Mouse (Mus musculus): ENCODE results near the gene Tmem88b. TPM values are rescaled to one million over a fixed set of nuclear protein-coding genes. Genes with fewer than 3 reads are reported as not detected.

Gene Tmem88b
- 1 to 10 TPM; 3.5 to 4.5 TPM for total RNA-seq (2021)
- long read RNA-seq, result 0 reads

DNA sequence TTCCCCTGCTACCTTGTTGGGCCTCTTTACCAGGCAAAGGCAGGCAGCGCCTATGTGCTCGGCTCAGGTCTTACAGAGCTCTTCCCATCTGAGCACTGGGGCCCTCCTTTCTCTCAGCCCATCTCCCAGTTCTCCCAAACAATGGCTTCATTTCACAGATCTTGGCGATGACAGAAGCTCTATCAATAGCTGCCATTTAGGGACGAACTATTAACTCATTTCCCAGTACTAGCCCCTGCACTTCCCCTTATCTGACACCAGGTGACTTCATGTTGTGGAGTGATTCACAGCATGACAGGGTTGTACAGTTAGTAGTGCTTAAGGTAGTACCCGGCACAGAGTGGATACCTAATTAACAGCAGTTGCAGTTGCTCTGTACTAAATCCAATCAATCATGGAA is at the start of gene Tmem88b:
Gene Tmem88b, minus strand, starts transcription at position 56 of the 400 bp plus-strand sequence.
- no peak for DNase-seq (ENCODE audit: low spot score in 2 of 2)

DNA sequence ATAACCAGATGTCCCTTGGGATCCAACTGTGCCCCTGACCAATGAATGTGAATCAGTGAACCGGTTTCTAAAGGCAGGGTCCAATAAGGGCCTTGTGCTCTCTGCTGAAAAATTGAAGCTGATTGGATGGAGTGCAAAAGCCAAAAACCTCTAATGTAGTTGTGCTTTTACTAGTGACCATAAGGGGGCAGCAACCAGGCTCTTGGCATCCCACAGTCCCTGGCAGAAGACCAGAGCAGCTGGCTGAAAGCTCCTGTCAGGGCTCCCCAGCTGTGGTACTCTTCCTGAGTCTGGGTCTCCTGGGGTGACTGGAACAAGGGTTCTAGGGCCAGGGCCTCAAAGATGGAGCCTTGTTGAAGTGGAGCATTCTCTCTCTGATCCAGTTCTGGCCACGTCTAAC is 48.2 kb upstream of the Tmem88b start:
- DNase-seq (ENCODE audit: low spot score in 2 of 2), result peak; percentile 83 to 85

DNA sequence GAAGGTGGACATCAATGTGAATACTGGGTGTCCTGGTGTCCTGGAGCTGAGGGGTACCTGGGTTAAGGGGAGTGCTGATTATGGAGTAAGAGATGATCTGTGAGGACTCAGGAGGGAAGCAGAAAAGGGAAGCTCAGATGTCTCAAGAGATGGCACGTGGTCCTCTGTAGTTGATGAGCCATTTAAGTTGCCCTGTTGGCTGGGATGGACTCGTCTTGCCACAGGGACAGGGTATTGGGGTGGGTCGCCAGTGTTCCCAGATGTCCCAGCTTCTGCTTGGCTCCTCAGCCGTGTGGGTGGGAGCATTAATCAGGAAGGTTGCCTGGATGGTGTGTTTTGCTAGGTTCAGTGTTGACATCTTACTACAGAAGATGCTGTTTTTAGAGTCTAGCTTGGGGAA is 47.6 kb upstream of the Tmem88b start:
- no peak for DNase-seq (ENCODE audit: low spot score in 2 of 2)

DNA sequence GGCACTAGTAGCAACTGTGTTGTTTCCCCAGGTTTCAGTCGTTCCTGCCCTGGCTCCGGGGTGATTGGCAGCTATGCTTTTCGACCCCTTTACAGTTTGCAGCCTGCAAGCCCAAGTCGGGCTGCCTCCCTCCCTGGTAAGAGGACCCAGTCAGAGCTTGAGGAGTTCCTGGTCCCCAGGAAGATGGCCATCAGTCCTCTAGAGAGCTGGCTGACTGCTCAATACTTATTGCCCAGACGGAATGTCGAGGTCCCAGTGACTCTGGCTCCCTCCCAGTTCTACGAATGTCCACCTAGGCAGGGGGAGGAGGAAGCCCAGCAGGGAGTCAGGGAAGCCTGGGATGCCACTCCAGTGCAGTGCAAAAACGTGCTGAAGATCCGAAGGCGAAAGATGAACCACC is 46.6 kb upstream of the Tmem88b start:
- DNase-seq (ENCODE audit: low spot score in 2 of 2), result no peak

DNA sequence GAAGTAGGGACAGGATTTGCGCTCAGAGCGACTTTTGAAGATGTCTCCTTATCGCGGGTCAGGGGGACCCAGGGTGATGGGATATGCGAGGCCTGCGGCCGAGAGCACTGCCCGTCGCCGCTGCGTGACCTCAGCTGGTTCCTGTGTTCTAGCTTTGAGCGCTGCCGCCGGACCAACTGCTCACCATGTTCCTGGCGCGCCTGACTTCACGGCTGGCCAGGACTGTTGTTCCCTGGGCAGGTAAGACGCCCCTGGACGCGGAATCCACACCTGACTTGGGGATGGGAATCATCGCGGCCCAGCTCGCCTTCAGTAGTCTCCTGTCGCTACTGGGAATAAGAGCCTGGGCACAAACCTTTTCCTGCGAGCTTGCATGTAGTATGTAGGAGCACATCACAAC is 46.2 kb upstream of the Tmem88b start:
- DNase-seq (ENCODE audit: low spot score in 2 of 2), result no peak

DNA sequence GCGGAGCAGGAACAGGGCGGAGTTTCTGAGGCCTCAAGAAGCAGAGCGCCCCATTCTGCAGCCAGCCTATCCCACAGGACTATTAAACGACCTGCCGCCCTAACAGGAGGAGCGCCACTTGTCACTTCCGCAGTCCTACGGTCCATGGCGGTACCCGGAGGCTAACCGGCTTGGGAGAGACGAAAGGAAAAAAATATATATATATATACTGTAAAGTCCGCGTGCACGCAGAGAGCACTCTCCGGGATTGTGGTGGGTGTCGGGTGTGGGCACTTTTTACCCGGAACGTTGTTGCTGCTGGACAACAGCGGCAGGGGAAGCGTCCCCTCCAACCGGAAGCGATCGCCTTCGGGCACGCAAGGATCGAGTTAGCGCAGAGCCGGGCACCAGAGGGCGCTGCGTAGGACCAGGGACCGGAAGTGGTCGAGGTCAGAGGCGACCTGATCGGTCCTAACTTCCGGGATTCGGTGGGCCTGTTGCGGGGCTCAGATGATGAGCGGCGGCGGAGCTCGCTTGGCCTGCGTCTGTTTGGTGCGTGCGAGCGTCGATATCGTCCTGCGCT is 45.6 kb upstream of the Tmem88b start, which contains the start of gene Aurkaip1:
Gene Aurkaip1, plus strand, starts transcription at position 68 of the 562 bp plus-strand sequence.
- DNase-seq (ENCODE audit: low spot score in 2 of 2), result peak; percentile 97 to 98

DNA sequence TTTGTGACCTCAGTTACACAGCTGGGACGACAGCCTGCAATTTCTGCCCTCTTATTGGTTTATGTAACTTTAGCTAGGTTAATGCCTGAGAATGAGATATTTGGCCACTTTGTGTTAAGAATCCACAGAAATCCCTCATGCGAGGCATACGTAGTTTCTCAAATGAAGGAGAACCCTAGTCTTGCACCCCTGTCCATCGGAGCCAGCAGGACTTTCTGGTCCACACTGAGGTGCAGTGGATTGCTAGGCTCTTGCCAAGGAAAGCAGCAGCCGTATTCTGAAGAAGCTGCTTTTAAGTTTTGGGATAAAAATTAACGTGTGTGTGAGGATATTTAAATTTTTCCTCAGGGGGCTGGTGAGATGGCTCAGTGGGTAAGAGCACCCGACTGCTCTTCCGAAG is 44.9 kb upstream of the Tmem88b start:
- DNase-seq (ENCODE audit: low spot score in 2 of 2), result no peak

DNA sequence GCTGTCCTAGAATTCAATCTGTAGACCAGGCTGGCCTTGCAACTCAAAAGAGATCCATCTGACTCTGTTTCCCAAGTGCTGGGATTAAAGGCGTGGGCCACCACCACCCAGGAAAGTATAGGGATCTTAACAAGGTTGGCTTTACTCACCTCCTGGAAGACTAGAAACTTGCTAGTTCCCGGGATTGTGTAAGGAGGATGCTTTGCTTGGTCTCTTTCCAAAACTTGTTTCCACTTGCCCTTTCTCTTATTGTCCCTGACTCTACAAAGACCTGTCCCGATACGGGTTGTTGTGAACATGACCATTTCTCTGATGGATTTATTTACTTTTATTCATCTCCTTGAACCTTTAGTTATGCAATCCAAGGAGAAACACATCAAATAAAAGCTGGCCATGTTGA is 44.2 kb upstream of the Tmem88b start:
- DNase-seq (ENCODE audit: low spot score in 2 of 2), result no peak

DNA sequence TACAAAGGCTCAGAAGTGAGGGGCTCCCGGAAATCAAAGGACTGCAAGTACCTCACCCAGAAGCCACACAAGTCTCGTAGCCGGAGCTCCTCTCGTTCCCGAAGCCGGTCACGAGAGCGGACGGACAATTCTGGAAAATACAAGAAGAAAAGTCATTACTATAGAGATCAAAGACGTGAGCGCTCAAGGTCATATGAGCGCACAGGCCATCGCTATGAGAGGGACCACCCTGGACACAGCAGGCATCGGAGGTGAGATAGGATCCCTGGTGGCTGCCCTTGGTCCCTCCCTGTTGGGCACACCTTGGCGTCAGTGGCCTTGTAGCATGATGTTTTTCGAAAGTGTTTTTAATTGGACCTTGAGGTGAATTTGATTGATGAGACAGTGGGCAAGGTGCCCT is 37.8 kb upstream of the Tmem88b start:
- DNase-seq (ENCODE audit: low spot score in 2 of 2), result no peak

DNA sequence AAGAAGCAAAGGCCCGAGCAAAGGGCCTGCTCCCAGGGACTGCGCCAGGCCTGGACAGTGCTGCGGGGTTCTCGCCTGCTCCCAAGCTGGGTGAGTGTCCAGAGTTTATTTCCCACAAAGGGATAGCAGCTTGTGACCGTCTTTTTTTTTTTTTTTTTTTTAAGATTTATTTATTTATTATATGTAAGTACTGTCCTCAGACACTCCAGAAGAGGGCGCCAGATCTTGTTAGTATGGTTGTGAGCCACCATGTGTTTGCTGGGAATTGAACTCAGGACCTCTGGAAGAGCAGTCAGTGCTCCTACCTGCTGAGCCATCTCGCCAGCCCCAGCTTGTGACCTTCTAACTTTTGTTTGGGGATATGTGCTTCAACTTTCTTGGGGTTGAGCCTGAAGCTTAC is 35.4 kb upstream of the Tmem88b start:
- no peak for DNase-seq (ENCODE audit: low spot score in 2 of 2)

DNA sequence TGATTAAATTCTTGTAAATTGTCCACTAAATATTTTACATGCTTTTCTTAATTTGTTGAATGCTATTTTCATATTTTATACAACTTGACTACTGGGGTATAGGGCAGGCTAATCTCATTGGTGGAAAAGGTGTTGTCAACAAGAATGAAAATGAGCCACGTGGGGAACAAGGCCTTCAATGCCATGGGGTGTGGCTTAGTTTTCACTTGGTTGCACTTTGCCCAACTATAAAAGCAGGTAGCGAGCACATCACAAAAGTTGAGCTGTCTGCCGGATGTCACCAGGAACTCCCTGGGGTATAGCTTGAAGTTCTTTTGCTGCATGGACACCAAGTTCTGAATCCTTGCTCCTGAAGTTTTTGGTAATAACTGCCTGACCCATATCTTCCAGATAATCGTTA is 31.9 kb upstream of the Tmem88b start:
- DNase-seq (ENCODE audit: low spot score in 2 of 2), result no peak

DNA sequence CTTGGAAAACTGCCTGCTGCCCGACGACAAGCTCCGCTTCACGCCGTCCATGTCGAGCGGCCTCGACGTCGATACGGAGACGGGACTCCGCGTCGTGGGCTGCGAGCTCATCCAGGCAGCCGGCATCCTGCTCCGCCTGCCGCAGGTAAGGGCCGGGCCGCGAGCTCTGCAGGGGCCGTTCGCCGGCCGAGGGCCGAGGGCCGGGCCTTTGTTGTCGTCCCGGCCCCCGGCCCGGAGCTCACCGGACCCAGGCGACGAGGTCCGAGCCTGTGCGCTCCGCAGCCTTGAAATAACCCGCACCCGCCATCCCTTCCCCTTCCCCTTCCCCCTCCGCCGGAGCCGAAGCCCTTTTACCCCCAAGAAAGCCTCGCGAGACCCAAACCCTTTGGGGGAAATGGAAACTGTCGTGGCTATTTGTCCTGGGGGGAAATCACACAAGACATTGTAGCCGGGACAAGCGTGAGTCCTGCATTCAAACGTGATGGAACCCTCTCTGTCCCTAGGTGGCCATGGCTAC is 27.0 kb upstream of the Tmem88b start:
- peak; percentile 33 to 48 for DNase-seq (ENCODE audit: low spot score in 2 of 2)

DNA sequence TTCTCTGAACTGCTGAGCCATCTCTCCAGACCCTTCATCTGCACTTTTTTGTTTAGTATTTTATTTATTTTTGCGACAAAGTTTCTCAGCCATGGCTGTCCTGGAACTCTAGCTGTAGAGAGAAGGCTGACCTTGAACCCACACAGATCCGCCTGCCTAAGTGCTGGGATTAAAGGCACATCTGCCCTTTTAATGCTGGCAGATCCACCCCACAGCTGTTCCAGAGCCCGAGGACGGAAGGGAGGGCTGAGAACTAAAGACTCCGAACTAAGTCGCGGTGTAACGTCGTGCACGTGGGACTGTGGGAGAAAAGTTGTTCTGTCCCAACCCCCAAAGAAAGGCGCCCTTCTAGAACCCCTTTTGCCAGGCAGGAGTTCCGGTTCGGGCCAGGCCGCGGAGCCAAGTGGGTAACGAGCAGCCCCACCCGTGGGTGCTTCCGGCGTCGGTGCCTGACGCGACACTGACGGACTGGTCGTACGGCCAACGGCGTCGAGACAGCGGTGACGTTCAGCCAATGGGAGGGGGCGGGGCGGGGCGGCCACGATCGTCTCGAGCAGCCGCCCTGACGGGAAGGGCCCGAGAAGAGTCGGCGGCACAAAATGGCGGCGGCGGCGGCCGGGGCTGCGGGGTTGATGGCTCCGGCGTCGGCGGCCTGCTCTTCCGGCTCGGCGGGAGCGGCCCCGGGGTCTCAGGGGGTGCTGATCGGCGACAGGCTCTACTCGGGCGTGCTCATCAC is 26.4 kb upstream of the Tmem88b start, which contains the start of gene Ccnl2:
Gene Ccnl2, plus strand, starts transcription at position 561 of the 736 bp plus-strand sequence.
- peak; percentile 89 to 92 for DNase-seq (ENCODE audit: low spot score in 2 of 2)

DNA sequence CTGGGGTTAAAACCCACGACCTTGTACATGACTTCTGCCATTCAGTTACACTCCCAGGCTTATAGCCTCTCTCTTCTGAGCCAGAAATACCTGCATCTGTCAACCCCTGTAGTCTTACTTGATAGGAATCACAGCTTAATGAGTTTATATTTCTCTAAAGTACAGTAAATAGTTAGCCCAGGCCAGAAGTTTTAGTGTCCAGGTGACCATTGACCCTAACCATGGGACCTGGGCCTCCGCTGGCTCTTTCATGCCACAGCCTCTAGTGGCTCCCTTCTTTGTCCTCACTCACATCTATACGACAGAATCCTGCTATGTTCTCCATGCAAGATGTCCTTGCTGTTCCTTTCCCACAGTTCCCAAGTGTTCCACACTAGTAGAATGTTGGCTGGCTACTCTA is 22.2 kb upstream of the Tmem88b start:
- DNase-seq (ENCODE audit: low spot score in 2 of 2), result no peak

DNA sequence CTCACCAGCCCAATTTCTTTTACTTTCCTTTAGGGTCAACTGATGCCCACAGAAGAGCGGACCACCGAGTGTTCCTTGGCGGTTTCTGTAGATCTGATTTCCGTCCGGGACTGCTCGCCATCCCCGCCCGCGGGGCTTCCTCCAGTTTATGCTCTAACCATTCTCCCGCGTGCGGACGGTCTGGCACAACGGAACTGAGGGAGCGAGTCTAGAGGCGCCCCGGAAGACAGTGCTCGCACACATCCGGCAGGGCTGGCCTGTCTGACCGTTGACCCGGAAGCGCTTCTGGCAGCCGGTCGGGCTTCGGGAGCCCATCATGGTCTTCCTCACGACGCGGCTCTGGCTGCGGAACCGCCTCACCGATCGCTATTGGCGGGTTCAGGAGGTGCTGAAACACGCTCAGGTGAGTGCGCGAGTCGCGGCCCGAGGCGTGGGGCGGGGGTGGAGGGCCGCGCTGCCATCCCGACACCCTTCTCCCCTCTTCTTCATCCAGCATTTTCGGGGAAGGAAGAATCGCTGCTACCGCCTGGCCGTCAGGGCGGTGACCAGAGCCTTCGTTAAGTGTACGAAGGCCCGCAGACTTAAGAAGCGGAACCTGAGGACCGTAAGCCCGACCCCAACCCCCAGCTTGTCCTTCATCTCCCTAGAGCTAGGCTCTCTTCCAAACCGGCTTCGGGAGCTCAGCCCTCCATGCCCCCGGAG is 17.8 kb upstream of the Tmem88b start:
- peak; percentile 99 to 100 for DNase-seq (ENCODE audit: low spot score in 2 of 2)

DNA sequence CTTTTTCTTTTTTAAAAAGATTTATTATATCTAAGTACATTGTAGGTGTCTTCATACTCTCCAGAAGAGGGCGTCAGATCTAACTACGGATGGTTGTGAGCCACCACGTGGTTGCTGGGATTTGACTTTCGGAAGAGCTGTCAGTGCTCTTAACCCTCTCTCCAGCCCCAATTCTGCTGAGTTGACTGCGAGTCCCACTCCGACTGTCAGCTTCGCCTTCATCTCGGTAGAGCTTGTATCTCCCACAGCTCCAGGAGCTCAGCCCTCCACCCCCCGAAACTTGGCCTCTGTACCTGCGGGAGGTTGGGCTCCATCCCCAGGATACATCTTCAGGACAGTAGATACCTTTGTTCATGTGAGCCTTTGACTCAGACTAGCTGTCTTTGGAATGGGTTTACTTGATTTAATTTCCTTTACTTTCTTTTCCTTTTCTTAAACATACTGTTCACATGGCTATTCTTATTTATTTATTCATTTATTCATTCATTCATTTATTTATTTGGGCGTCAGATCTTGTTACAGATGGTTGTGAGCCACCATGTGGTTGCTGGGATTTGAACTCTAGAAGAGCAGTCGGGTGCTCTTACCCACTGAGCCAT is 17.2 kb upstream of the Tmem88b start, which contains the start of gene Mrpl20:
Gene Mrpl20, plus strand, starts transcription at position 138 of the 599 bp plus-strand sequence.
- no peak for DNase-seq (ENCODE audit: low spot score in 2 of 2)

DNA sequence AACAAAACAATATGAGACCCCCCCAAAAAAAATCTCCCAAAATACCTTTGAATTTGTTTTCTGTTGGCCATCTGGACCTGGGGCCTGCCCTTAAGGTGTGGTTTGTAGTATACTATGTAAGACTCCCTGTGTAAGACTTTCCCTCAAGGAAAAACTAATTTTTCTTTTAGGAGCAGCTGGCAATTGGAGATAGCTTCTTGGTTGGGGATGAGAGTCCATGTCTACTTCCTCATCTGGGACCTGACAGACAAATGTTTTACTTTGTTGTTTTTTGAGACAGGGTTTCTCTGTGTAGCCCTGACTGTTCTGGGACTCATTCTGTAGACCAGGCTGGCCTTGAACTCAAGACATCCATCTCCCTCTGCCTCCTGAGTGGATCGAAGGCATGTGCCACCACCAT is 16.4 kb upstream of the Tmem88b start:
- DNase-seq (ENCODE audit: low spot score in 2 of 2), result no peak

DNA sequence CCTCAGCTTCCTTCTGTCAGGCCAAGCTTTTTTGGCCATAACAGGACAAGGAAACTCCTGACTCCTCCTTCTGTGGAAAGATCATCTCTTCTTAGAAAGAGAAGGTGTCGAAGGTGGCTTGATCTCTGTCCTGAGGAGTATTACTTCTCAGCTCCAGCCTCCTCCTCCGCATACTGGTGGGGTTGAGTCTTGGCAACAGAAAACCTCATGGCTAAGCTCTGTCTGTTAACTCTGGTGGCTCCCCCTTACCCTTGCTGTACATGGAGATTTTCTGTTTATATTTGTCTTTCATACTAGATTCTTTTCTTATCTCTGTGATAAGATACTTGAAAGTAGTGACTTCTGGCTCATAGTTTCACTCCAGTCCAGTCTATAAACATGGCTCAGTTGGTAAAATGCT is 8.1 kb upstream of the Tmem88b start:
- no peak for DNase-seq (ENCODE audit: low spot score in 2 of 2)

DNA sequence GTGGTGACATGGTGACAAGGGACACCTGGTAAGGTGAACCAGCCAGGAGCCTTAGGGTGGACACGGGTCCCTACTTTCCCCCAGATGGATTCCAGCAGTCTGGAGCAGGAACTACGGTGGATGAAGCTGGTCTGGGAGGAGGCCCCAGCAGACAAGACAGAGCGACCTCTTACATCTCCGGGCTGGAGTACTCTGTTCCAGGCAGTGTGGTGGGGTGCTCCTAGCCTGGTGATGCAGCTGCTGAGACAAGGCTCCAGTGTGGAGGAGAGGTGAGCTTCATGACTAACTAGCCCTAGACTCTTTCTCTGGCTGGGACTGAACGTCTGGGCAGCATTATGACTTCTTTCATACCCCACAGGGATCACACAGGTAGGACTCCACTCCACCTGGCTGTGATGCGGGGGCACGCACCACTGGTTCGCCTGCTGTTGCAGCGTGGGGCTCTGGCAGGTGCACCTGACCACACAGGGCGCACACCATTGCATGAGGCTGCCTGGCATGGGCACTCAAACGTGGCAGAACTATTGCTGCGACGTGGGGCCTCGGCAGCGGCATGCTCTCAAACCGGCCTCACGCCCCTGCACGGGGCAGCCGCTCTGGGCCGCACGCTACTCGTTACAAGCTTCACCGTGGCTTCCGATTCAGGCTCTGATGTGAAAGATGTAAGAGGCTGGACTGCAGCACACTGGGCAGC is 5.7 kb upstream of the Tmem88b start:
- no peak for DNase-seq (ENCODE audit: low spot score in 2 of 2)

DNA sequence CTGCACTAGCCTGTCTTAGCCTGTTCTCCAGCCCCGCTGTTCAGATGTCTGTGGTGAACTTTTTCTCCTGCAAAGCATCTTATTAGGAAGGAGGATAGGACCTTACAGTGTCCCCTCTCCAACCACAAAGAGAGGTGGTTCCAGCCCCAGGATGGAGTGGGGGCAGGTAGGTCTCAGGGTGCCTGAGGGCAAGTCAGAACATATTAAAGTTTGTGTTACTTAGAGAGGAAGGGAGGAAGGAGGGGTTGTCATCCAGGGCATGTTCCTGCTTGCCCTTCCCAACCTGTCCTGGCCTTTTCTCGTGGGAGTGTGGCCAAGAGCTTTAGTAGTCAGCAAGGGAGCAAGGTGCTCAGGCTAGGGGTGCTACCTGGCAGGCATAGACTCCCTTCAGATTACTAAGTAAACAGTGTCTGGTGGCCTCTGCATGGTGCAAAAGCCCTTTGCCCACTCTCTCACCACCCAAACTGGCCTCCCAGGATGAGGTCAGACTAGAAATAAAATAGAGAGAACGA is 5.0 kb upstream of the Tmem88b start:
- DNase-seq (ENCODE audit: low spot score in 2 of 2), result no peak

DNA sequence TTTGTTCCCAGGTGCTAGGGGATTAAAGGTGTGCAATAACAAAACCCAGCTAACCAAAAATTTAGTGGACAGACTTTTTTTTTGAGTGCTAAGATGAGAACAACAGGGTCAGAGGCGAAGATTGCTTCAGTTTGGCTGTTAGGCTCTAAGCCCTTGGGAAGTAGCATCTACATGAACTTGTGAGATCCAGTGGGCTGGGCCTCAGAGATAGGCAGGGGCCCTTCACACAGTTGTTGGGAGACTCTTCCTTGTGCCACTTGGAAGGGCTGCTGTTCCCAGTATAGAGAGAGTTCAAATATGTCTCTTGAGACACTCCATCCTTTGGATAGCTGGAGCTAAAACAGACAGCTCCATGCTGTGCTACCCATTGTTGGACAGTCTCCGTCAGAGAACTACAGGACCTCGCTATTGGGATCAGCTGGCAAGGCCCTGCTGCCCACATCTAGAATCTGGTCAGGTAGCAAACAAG is 4.4 kb upstream of the Tmem88b start, which contains the start of gene Ankrd65:
Gene Ankrd65, plus strand, starts transcription at position 419 of the 469 bp plus-strand sequence.
- DNase-seq (ENCODE audit: low spot score in 2 of 2), result no peak

Measured in layer of hippocampus, postnatal 10 days (tissue).